Mouse (Mus musculus) heart, embryonic 12.5 days (tissue): ENCODE measurements around the gene Slc16a9. TPM values are rescaled to one million over a fixed set of nuclear protein-coding genes. Genes with fewer than 3 reads are reported as not detected.

ENCODE experiments used
- ATAC-seq: fragments of 200-750 bp; cut with Nextera tagmentation; 2 replicates; pipeline ENCODE4 v1.8.0; 2017; ENCODE audit warnings: moderate TSS enrichment, moderate library complexity; ENCODE audit not compliant: insufficient number of reproducible peaks, low FRiP score
- H3K27ac ChIP-seq: fragments of 300-500 bp; sonication (generic); 2 replicates; pipeline ENCODE4 v1.5.1; 2016; ENCODE audit warnings: mild to moderate bottlenecking, moderate library complexity; ENCODE audit not compliant: poor library complexity, severe bottlenecking
- H3K27me3 ChIP-seq: fragments of 300-500 bp; sonication (generic); replicated peaks from 2 replicates; pipeline ENCODE4 v1.6.1; 2016; ENCODE audit warnings: mild to moderate bottlenecking, moderate library complexity
- H3K36me3 ChIP-seq: fragments of 300-500 bp; sonication (generic); 2 replicates; pipeline ENCODE4 v1.6.1; 2016; ENCODE audit warnings: mild to moderate bottlenecking, moderate library complexity
- H3K4me1 ChIP-seq: fragments of 300-500 bp; sonication (generic); replicated peaks from 2 replicates; pipeline ENCODE4 v1.6.1; 2016; ENCODE audit warnings: mild to moderate bottlenecking
- H3K4me2 ChIP-seq: fragments of 300-500 bp; sonication (generic); 2 replicates; pipeline ENCODE4 v1.6.1; 2016; ENCODE audit warnings: mild to moderate bottlenecking, moderate library complexity
- H3K4me3 ChIP-seq: fragments of 300-500 bp; sonication (generic); 2 replicates; pipeline ENCODE4 v1.5.1; 2016; ENCODE audit warnings: mild to moderate bottlenecking
- H3K9ac ChIP-seq: fragments of 300-500 bp; sonication (generic); 2 replicates; pipeline ENCODE4 v1.6.1; 2016; ENCODE audit warnings: mild to moderate bottlenecking, moderate library complexity
- H3K9me3 ChIP-seq: fragments of 300-500 bp; sonication (generic); replicated peaks from 2 replicates; pipeline ENCODE4 v1.6.1; 2016; ENCODE audit warnings: mild to moderate bottlenecking, moderate library complexity
- WGBS: fragments of 180-500 bp; shearing (Covaris S2); methylation state at CpG from one replicate; pipeline ENCODE4 v1.1.7; 2016; 5-methylcytosine and 5-hydroxymethylcytosine counted together
- polyA plus RNA-seq: library from polyadenylated mRNA; unstranded; fragments of >200 nt; fragmentation: Nextera tagmentation; extraction: Ambion mirVana; gene quantifications from 2 replicates; pipeline ENCODE4 v1.2.1, GENCODE M21; 2016

The Slc16a9 gene
- polyA plus RNA-seq, 1 experiment from 2014 or later = 0.98 TPM

DNA sequence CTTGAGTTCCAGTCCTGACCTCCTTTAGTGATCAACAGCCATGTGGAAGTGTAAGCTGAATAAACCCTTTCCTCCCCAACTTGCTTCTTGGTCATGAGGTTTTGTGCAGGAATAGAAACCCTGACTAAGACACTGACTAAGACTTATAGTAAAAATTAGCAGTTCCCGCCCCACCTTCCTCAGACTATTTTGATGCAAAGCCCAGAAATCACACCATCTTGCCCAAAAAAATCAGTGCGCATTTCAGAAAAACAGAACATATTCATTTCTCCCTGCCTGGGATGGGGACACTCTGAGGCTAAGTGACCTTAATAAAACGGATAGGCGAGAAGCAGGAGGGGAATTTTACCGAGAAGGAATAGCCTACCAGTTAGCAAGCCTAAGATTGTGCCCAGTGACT lies 60.8 kb downstream of the Slc16a9 start:
- Histone ChIP-seq H3K4me3 (no peak overlapping the region), H3K4me2 (no peak overlapping the region), H3K4me1 (no peaks in the 10 kb centered on the region), H3K27me3 (no peaks in the 10 kb centered on the region), H3K36me3 (no peaks in the 10 kb centered on the region), H3K9ac (no peak overlapping the region), H3K9me3 (peaks cover 11% of the 10 kb centered on the region), H3K27ac (no peak overlapping the region)
- ATAC-seq = no peak
- WGBS = 76% methylated on average over 5 of the region's 5 CpGs

DNA sequence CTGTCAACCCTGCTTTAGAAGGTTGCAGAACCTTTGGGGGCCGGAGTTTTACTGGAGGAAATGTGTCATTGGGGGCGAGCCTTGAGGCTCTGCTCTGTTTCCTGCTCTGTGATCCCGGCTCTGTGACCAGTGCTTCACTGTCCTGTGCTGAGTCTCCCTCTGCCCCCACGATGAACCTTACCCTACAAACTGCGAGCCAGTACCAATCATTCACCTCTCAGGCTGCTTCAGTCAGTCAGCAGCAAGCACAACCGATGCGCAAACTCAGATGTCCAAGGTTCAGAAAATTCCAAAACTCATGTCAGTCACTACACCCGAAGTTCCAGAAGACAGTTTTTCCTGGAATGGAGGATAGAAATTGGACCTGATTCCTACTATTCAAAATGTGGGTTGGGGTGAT lies 64.5 kb downstream of the Slc16a9 start:
- Histone ChIP-seq H3K4me3 (no peak overlapping the region), H3K27ac (no peak overlapping the region), H3K36me3 (no peaks in the 10 kb centered on the region), H3K9me3 (peaks cover 8% of the 10 kb centered on the region), H3K4me1 (no peaks in the 10 kb centered on the region), H3K9ac (no peak overlapping the region), H3K27me3 (no peaks in the 10 kb centered on the region), H3K4me2 (no peak overlapping the region)
- WGBS = 80% methylated on average over 8 of the region's 8 CpGs
- no peak for ATAC-seq

DNA sequence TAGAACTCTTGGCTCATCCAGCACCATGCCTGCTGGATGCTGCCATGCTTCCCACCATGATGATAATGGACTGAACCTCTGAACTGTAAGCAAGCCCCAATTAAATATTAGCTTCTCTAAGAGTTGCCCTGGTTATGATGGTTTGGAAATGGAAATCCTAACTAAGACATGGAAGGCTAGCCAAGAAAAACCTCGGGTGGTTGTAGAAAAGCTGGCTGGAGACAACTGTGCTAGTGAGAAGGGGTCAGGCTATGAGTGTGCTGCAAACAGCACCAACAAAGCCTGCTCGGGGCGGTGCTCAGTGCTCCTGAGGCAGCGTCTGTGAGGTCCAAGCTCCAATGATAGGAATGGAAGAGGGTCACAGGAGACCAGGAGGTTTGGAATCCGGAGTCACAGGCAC lies 65.7 kb downstream of the Slc16a9 start:
- no peak for ATAC-seq
- no peak overlapping the region for H3K4me2 ChIP-seq
- no peaks in the 10 kb centered on the region for H3K4me1 ChIP-seq
- H3K27ac ChIP-seq = no peak overlapping the region
- no peaks in the 10 kb centered on the region for H3K36me3 ChIP-seq
- 76% methylated on average over 5 of the region's 5 CpGs for WGBS
- peaks cover 8% of the 10 kb centered on the region for H3K9me3 ChIP-seq
- no peak overlapping the region for H3K4me3 ChIP-seq
- no peak overlapping the region for H3K9ac ChIP-seq
- no peaks in the 10 kb centered on the region for H3K27me3 ChIP-seq

- Histone ChIP-seq H3K4me3 (no peak overlapping the region), H3K36me3 (no peaks in the 10 kb centered on the region), H3K27me3 (no peaks in the 10 kb centered on the region), H3K27ac (no peak overlapping the region), H3K4me1 (no peaks in the 10 kb centered on the region), H3K4me2 (no peak overlapping the region), H3K9me3 (no peaks in the 10 kb centered on the region), H3K9ac (no peak overlapping the region)
- 83% methylated on average over 6 of the region's 6 CpGs for WGBS
- ATAC-seq = no peak
These were observed 71.0 kb downstream of the Slc16a9 start for GRCm38 (mm10) chr10:70315895-70316294.

- H3K9me3 ChIP-seq = no peaks in the 10 kb centered on the region
- H3K27me3 ChIP-seq = no peaks in the 10 kb centered on the region
- no peak; the same call in 1 of the 2 replicates for ATAC-seq
- H3K36me3 ChIP-seq = no peaks in the 10 kb centered on the region
- H3K4me3 ChIP-seq = no peak overlapping the region
- H3K9ac ChIP-seq = no peak overlapping the region
- H3K4me2 ChIP-seq = no peak overlapping the region
- WGBS = 86% methylated on average over 7 of the region's 7 CpGs
- H3K27ac ChIP-seq = no peak overlapping the region
- no peaks in the 10 kb centered on the region for H3K4me1 ChIP-seq
These were observed 72.0 kb downstream of the Slc16a9 start for GRCm38 (mm10) chr10:70316856-70317255.

- WGBS = 74% methylated on average over 13 of the region's 13 CpGs
- ATAC-seq = no peak
- no peak overlapping the region for H3K4me3 ChIP-seq
These were observed 72.6 kb downstream of the Slc16a9 start for GRCm38 (mm10) chr10:70317394-70317965.

GRCm38 (mm10) chr10:70318630-70319029 lies 73.7 kb downstream of the Slc16a9 start:
- H3K4me3 ChIP-seq = no peak overlapping the region
- H3K4me2 ChIP-seq = no peak overlapping the region

More at GRCm38 (mm10) chr10:70317394-70317965, 72.6 kb downstream of the Slc16a9 start:
- H3K4me1 ChIP-seq = no peaks in the 10 kb centered on the region
- H3K27me3 ChIP-seq = no peaks in the 10 kb centered on the region
- no peaks in the 10 kb centered on the region for H3K9me3 ChIP-seq
- H3K36me3 ChIP-seq = no peaks in the 10 kb centered on the region
- H3K9ac ChIP-seq = no peak overlapping the region
- no peak overlapping the region for H3K27ac ChIP-seq
- H3K4me2 ChIP-seq = no peak overlapping the region

GRCm38 (mm10) chr10:70325518-70325917 lies 80.6 kb downstream of the Slc16a9 start:
- no peaks in the 10 kb centered on the region for H3K4me1 ChIP-seq
- 29% methylated on average over 2 of the region's 2 CpGs for WGBS
- no peak overlapping the region for H3K9ac ChIP-seq
- ATAC-seq = no peak
- H3K27ac ChIP-seq = no peak overlapping the region
- H3K4me2 ChIP-seq = no peak overlapping the region
- no peaks in the 10 kb centered on the region for H3K9me3 ChIP-seq
- H3K27me3 ChIP-seq = no peaks in the 10 kb centered on the region
- no peaks in the 10 kb centered on the region for H3K36me3 ChIP-seq
- no peak overlapping the region for H3K4me3 ChIP-seq

More at GRCm38 (mm10) chr10:70318630-70319029, 73.7 kb downstream of the Slc16a9 start:
- Histone ChIP-seq H3K9ac (no peak overlapping the region), H3K27me3 (no peaks in the 10 kb centered on the region), H3K27ac (no peak overlapping the region), H3K9me3 (no peaks in the 10 kb centered on the region), H3K36me3 (no peaks in the 10 kb centered on the region), H3K4me1 (no peaks in the 10 kb centered on the region)
- WGBS = 6% methylated on average over 3 of the region's 3 CpGs
- no peak for ATAC-seq

- no peak overlapping the region for H3K4me2 ChIP-seq
- H3K4me1 ChIP-seq = no peaks in the 10 kb centered on the region
- WGBS = 80% methylated on average over 6 of the region's 6 CpGs
- H3K4me3 ChIP-seq = no peak overlapping the region
- no peak for ATAC-seq
- no peaks in the 10 kb centered on the region for H3K36me3 ChIP-seq
- no peak overlapping the region for H3K9ac ChIP-seq
- no peak overlapping the region for H3K27ac ChIP-seq
- H3K9me3 ChIP-seq = no peaks in the 10 kb centered on the region
- H3K27me3 ChIP-seq = no peaks in the 10 kb centered on the region
These were observed 82.4 kb downstream of the Slc16a9 start for GRCm38 (mm10) chr10:70327331-70327730.

DNA sequence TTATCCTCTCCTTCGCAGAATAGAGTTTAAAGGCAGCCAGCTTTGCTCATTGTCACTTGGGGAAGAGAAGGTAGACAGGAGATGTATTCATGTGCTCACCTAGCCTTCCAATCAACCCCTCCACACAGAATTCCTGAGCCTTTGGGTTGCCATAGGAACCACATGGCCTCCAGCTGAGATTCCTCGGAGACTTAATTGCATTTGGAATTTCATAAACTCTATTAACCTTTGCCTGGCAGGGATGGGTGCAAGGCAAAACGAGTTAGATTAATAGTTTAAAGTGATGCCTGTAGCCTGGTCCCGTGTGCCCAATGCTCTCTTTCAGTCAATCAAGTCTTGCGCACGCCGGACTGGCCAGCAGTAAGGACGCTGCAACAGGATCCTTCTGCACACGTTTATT lies 83.2 kb downstream of the Slc16a9 start:
- no peaks in the 10 kb centered on the region for H3K27me3 ChIP-seq
- H3K4me1 ChIP-seq = no peaks in the 10 kb centered on the region
- H3K9ac ChIP-seq = no peak overlapping the region
- no peaks in the 10 kb centered on the region for H3K36me3 ChIP-seq
- 84% methylated on average over 9 of the region's 9 CpGs for WGBS
- H3K9me3 ChIP-seq = no peaks in the 10 kb centered on the region
- no peak overlapping the region for H3K4me3 ChIP-seq
- no peak overlapping the region for H3K27ac ChIP-seq
- ATAC-seq = no peak
- no peak overlapping the region for H3K4me2 ChIP-seq
